Mouse (Mus musculus) heart, adult 9 months (tissue): ENCODE data around the gene Dtx1.

ENCODE experiments used
- DNase-seq, 2 experiments: peaks; one replicate each; pipeline ENCODE4 v3.0.0; 2022; ENCODE audit warnings: low spot score in 2 of 2

Gene Dtx1

GRCm38 (mm10) chr5:120643365-120644085 lies 68.2 kb downstream of the Dtx1 start:
- no peak for DNase-seq

GRCm38 (mm10) chr5:120640094-120640493 lies 71.6 kb downstream of the Dtx1 start:
- DNase-seq, result no peak

- DNase-seq, result no peak
Measured at GRCm38 (mm10) chr5:120635633-120636032, 76.1 kb downstream of the Dtx1 start.

GRCm38 (mm10) chr5:120634860-120635259 lies 76.9 kb downstream of the Dtx1 start:
- no peak for DNase-seq

GRCm38 (mm10) chr5:120634131-120634530 lies 77.6 kb downstream of the Dtx1 start, which contains the start of gene Cfap73:
Gene Cfap73, minus strand, starts transcription at chr5:120634235.
- no peak for DNase-seq

GRCm38 (mm10) chr5:120631892-120632291 lies 79.8 kb downstream of the Dtx1 start:
- no peak for DNase-seq

- no peak for DNase-seq
Measured at GRCm38 (mm10) chr5:120631128-120631527, 80.6 kb downstream of the Dtx1 start.
